Mouse (Mus musculus) hindbrain, embryonic 13.5 days (tissue): ENCODE measurements around the gene Vmn1r195. TPM values are rescaled to one million over a fixed set of nuclear protein-coding genes. Genes with fewer than 3 reads are reported as not detected.

Experiments
- polyA plus RNA-seq: library from polyadenylated mRNA; unstranded; fragments of >200 nt; fragmentation: Nextera tagmentation; extraction: Ambion mirVana; gene quantifications from 2 replicates; pipeline ENCODE4 v1.2.1, GENCODE M21; 2015

Gene Vmn1r195
- polyA plus RNA-seq, 1 experiment from 2014 or later: not detected

Other genes starting within 250 kb of the Vmn1r195 start
- 1.9 TPM in 1 of 2 replicates, not detected in the other for gene Hist1h2ah, start 235.0 kb upstream of the Vmn1r195 start, polyA plus RNA-seq
- gene Hist1h2bk, start 234.7 kb upstream of the Vmn1r195 start, polyA plus RNA-seq: 0.84 and 3.1 TPM in 2 replicates
- gene Hist1h4i, start 229.2 kb upstream of the Vmn1r195 start, polyA plus RNA-seq: 12.2 and 12.9 TPM in 2 replicates
- 11.9 and 17.6 TPM in 2 replicates for gene Hist1h2ag, start 227.6 kb upstream of the Vmn1r195 start, polyA plus RNA-seq
- gene Hist1h2bj, start 227.3 kb upstream of the Vmn1r195 start, polyA plus RNA-seq: 1.8 and 5.0 TPM in 2 replicates
- not detected in 2 replicates for gene Vmn1r188, start 186.1 kb upstream of the Vmn1r195 start, polyA plus RNA-seq
- not detected in 2 replicates for gene Vmn1r189, start 164.7 kb upstream of the Vmn1r195 start, polyA plus RNA-seq
- not detected in 2 replicates for gene Vmn1r191, start 86.6 kb upstream of the Vmn1r195 start, polyA plus RNA-seq
- not detected in 2 replicates for gene Vmn1r192, start 79.4 kb upstream of the Vmn1r195 start, polyA plus RNA-seq
- gene Vmn1r193, start 47.4 kb upstream of the Vmn1r195 start, polyA plus RNA-seq: not detected in 2 replicates
- gene Vmn1r194, start 26.3 kb upstream of the Vmn1r195 start, polyA plus RNA-seq: not detected in 2 replicates
- gene Vmn1r196, start 19.4 kb downstream of the Vmn1r195 start, polyA plus RNA-seq: not detected in 2 replicates
- gene Vmn1r197, start 54.1 kb downstream of the Vmn1r195 start, polyA plus RNA-seq: not detected in 2 replicates
- gene Vmn1r198, start 79.8 kb downstream of the Vmn1r195 start, polyA plus RNA-seq: not detected in 2 replicates
- not detected in 2 replicates for gene Vmn1r199, start 109.3 kb downstream of the Vmn1r195 start, polyA plus RNA-seq
- gene Vmn1r200, start 119.9 kb downstream of the Vmn1r195 start, polyA plus RNA-seq: not detected in 2 replicates
- not detected in 2 replicates for gene Vmn1r201, start 201.4 kb downstream of the Vmn1r195 start, polyA plus RNA-seq
- not detected in 2 replicates for gene Vmn1r202, start 234.9 kb downstream of the Vmn1r195 start, polyA plus RNA-seq
- not detected in 2 replicates for gene Vmn1r203, start 247.6 kb downstream of the Vmn1r195 start, polyA plus RNA-seq